Mouse (Mus musculus) CH12.LX (cell line): ENCODE measurements around the gene Dnah17. TPM values are rescaled to one million over a fixed set of nuclear protein-coding genes. Genes with fewer than 3 reads are reported as not detected.

Experiments
- DNase-seq: peaks from one replicate; pipeline ENCODE4 v3.0.0-alpha.2; 2013; ENCODE audit errors: extremely low read depth
- H3K27ac ChIP-seq: 2 replicates; pipeline ENCODE4 v1.5.1; 2012; ENCODE audit warnings: low read depth, mild to moderate bottlenecking, control low read depth, moderate library complexity; ENCODE audit not compliant: insufficient read depth
- H3K27me3 ChIP-seq: replicated peaks from 2 replicates; pipeline ENCODE3; 2012; ENCODE audit warnings: inconsistent platforms
- H3K36me3 ChIP-seq, 2 experiments: replicated peaks in 1 of 2; 2 replicates each; pipeline versions ENCODE3 to v1.6.1; 2012; ENCODE audit warnings: inconsistent platforms in 1 of 2, low read length in 1 of 2, mild to moderate bottlenecking in 1 of 2, mixed read lengths in 1 of 2, moderate library complexity in 1 of 2; ENCODE audit not compliant: control insufficient read depth in 1 of 2, insufficient read depth in 1 of 2
- H3K4me1 ChIP-seq, 2 experiments: 2 replicates each; pipeline ENCODE4 v1.6.1; 2012; ENCODE audit warnings: inconsistent platforms in 1 of 2, moderate library complexity in 1 of 2; ENCODE audit not compliant: insufficient read depth in 2 of 2, control insufficient read depth in 1 of 2
- H3K4me2 ChIP-seq: 2 replicates; pipeline ENCODE4 v1.6.1; 2012; ENCODE audit warnings: low read depth, mild to moderate bottlenecking, control low read depth; ENCODE audit not compliant: poor library complexity, insufficient read depth, severe bottlenecking
- H3K4me3 ChIP-seq, 3 experiments: fragments of 150-350 bp in 1 of 3; sonication (generic) in 1 of 3; replicated peaks in 1 of 3; 2 replicates each; pipeline versions ENCODE3 to v1.5.1; 2011 to 2012; ENCODE audit warnings: low read depth in 2 of 3, low read length in 2 of 3, mild to moderate bottlenecking in 2 of 3, moderate library complexity in 2 of 3, control low read depth in 1 of 3, improper control_type of control experiment in 1 of 3, inconsistent platforms in 1 of 3, mixed read lengths in 1 of 3; ENCODE audit not compliant: poor library complexity in 1 of 3
- H3K79me2 ChIP-seq: replicated peaks from 2 replicates; pipeline ENCODE4 v1.6.1; 2012; ENCODE audit warnings: mild to moderate bottlenecking, moderate library complexity; ENCODE audit not compliant: control insufficient read depth, poor library complexity, insufficient read depth, severe bottlenecking; ENCODE audit errors: extremely low read depth
- H3K9ac ChIP-seq: 2 replicates; pipeline ENCODE4 v1.6.1; 2012; ENCODE audit warnings: low read depth, mild to moderate bottlenecking, control low read depth, moderate library complexity; ENCODE audit not compliant: insufficient read depth
- H3K9me3 ChIP-seq: replicated peaks from 2 replicates; pipeline ENCODE3; 2012; ENCODE audit warnings: low read length, inconsistent platforms, mixed read lengths
- CHD1 ChIP-seq: IDR thresholded peaks from 2 replicates; pipeline ENCODE4 v1.6.1; 2012; ENCODE audit warnings: low read depth, low read length, improper control_type of control experiment, inconsistent platforms
- CTCF ChIP-seq, 2 experiments: IDR thresholded peaks in 1 of 2; conservative IDR thresholded peaks in 1 of 2; 2 replicates each; pipeline ENCODE4 v1.5.1; 2011 to 2012; ENCODE audit warnings: low read depth in 2 of 2, low read length in 2 of 2, improper control_type of control experiment in 1 of 2, inconsistent platforms in 1 of 2, mild to moderate bottlenecking in 1 of 2, moderate library complexity in 1 of 2
- E2F4 ChIP-seq: IDR thresholded peaks from 2 replicates; pipeline ENCODE4 v1.6.1; 2011; ENCODE audit warnings: low read depth, low read length, improper control_type of control experiment; ENCODE audit not compliant: insufficient replicate concordance
- ELF1 ChIP-seq: IDR thresholded peaks from 2 replicates; pipeline ENCODE4 v1.6.1; 2014; ENCODE audit warnings: low read depth, mild to moderate bottlenecking, inconsistent platforms, low read length, improper control_type of control experiment
- ETS1 ChIP-seq: conservative IDR thresholded peaks from 2 replicates; pipeline ENCODE4 v1.6.1; 2012; ENCODE audit warnings: low read depth, mild to moderate bottlenecking, inconsistent platforms, low read length, improper control_type of control experiment, moderate library complexity
- GABPA ChIP-seq: IDR thresholded peaks from 2 replicates; pipeline ENCODE4 v1.6.1; 2012; ENCODE audit warnings: low read depth, low read length, improper control_type of control experiment, inconsistent platforms; ENCODE audit not compliant: insufficient replicate concordance
- HCFC1 ChIP-seq: IDR thresholded peaks from 2 replicates; pipeline ENCODE4 v1.6.1; 2012; ENCODE audit warnings: low read depth, mild to moderate bottlenecking, inconsistent platforms, low read length, improper control_type of control experiment
- IRF4 ChIP-seq: IDR thresholded peaks from 2 replicates; pipeline ENCODE4 v1.6.1; 2014; ENCODE audit warnings: low read depth, mild to moderate bottlenecking, inconsistent platforms, low read length, improper control_type of control experiment
- JUN ChIP-seq: IDR thresholded peaks from 2 replicates; pipeline ENCODE4 v1.6.1; 2011; ENCODE audit warnings: low read depth, mild to moderate bottlenecking, low read length, improper control_type of control experiment, moderate library complexity; ENCODE audit not compliant: insufficient read depth
- JUND ChIP-seq: conservative IDR thresholded peaks from 2 replicates; pipeline ENCODE4 v1.6.1; 2011; ENCODE audit warnings: low read depth, low read length, improper control_type of control experiment
- MAFK ChIP-seq: IDR thresholded peaks from 2 replicates; pipeline ENCODE4 v1.6.1; 2011; ENCODE audit warnings: low read length, improper control_type of control experiment; ENCODE audit not compliant: insufficient replicate concordance
- MXI1 ChIP-seq: IDR thresholded peaks from 2 replicates; pipeline ENCODE4 v1.6.1; 2011; ENCODE audit warnings: mild to moderate bottlenecking, low read depth, low read length, improper control_type of control experiment
- NRF1 ChIP-seq: IDR thresholded peaks from 2 replicates; pipeline ENCODE4 v1.6.1; 2014; ENCODE audit warnings: low read depth, mild to moderate bottlenecking, inconsistent platforms, low read length, improper control_type of control experiment, moderate library complexity
- PAX5 ChIP-seq: IDR thresholded peaks from 2 replicates; pipeline ENCODE4 v1.6.1; 2012; ENCODE audit warnings: low read length, inconsistent platforms, mixed read lengths
- TBP ChIP-seq: conservative IDR thresholded peaks from 2 replicates; pipeline ENCODE4 v1.6.1; 2011; ENCODE audit warnings: low read depth, low read length, improper control_type of control experiment
- UBTF ChIP-seq: IDR thresholded peaks from 2 replicates; pipeline ENCODE4 v1.6.1; 2012; ENCODE audit warnings: low read depth, mild to moderate bottlenecking, inconsistent platforms, low read length, improper control_type of control experiment, moderate library complexity
- USF2 ChIP-seq: conservative IDR thresholded peaks from 2 replicates; pipeline ENCODE4 v1.6.1; 2011; ENCODE audit warnings: low read depth, low read length, improper control_type of control experiment
- ZKSCAN1 ChIP-seq: IDR thresholded peaks from 2 replicates; pipeline ENCODE4 v1.6.1; 2012; ENCODE audit warnings: low read depth, inconsistent platforms, low read length, improper control_type of control experiment, borderline replicate concordance
- dilution Hi-C: fragments of 300-500 bp; cut with MboI; formaldehyde crosslinking; loops from 2 replicates; pipeline ENCODE4 v1.14.3; 2020; ENCODE audit warnings: low sequenced_read_pairs; ENCODE audit not compliant: extremely low pct_unique_long_range_greater_than_20kb, extremely low pct_ligation_motif_present
- in situ Hi-C: fragments of 300-500 bp; cut with MboI; formaldehyde crosslinking; loops from 3 replicates; pipeline ENCODE4 v1.14.3; 2019; ENCODE audit warnings: low sequenced_read_pairs, low pct_ligation_motif_present, low pct_unique_long_range_greater_than_20kb, mixed read lengths
- polyA plus RNA-seq: library from polyadenylated mRNA; unstranded; fragments of >175 nt; gene quantifications from 2 replicates; pipeline ENCODE4 v1.2.1, GENCODE M21; 2012; ENCODE audit warnings: low read depth; ENCODE audit not compliant: insufficient read length
- total RNA-seq, 2 experiments: library from RNA; depleted of rRNA; stranded (reverse); fragments of 300-350 nt in 1 of 2; fragments of >200 nt in 1 of 2; gene quantifications; 2 replicates each; pipeline ENCODE4 v1.2.3; 2012 to 2014

The Dnah17 gene
- total and polyA plus RNA-seq, 3 experiments = 0.08 to 0.23 TPM; not detected in 1

- in situ Hi-C loops (no loop called here), dilution Hi-C loops (no loop called here)
- Histone ChIP-seq H3K4me2 (no peak overlapping the region), H3K4me1 (peaks cover 15 to 16% of the 10 kb centered on the region in 2 experiments), H3K27ac (no peak overlapping the region), H3K9ac (no peak overlapping the region), H3K27me3 (peaks cover 51% of the 10 kb centered on the region), H3K79me2 (peaks cover 7% of the 10 kb centered on the region), H3K9me3 (peaks cover 6% of the 10 kb centered on the region), H3K36me3 (no peaks in the 10 kb centered on the region), H3K4me3 (no peak overlapping the region)
- DNase-seq = no peak
- TF ChIP-seq JUND (no peak), CHD1 (no peak), JUN (no peak), HCFC1 (no peak), CTCF (conservative IDR thresholded peaks at IDR 0.05 in 1 of 2, IDR thresholded peaks at IDR 0.05 in 1 of 2; ENCODE audit: low read depth in 2 of 2, low read length in 2 of 2) (no peak), ETS1 (no peak), UBTF (no peak), TBP (no peak), PAX5 (no peak), ZKSCAN1 (no peak), GABPA (no peak), NRF1 (no peak), USF2 (no peak), MXI1 (no peak), MAFK (no peak), IRF4 (no peak), E2F4 (no peak)
Measured at GRCm38 (mm10) chr11:117982426-117982825, 148.0 kb downstream of the Dnah17 start.

- Histone ChIP-seq H3K9ac (no peak overlapping the region), H3K4me3 (no peak overlapping the region), H3K79me2 (no peaks in the 10 kb centered on the region), H3K27me3 (peaks cover 59% of the 10 kb centered on the region), H3K36me3 (no peaks in the 10 kb centered on the region), H3K9me3 (peaks cover 6% of the 10 kb centered on the region), H3K4me2 (no peak overlapping the region), H3K4me1 (peaks cover 28 to 38% of the 10 kb centered on the region in 2 experiments), H3K27ac (no peak overlapping the region)
- DNase-seq = no peak
- dilution Hi-C loops = no loop called here
- no peak for TF ChIP-seq ELF1
- in situ Hi-C loops = no loop called here
Measured at GRCm38 (mm10) chr11:117979388-117979787, 151.0 kb downstream of the Dnah17 start.
